Mouse (Mus musculus) ZHBTc4 (cell line): Measurements from ENCODE around the gene Glt6d1.
A peak's percentile ranks its signal among the peaks of the same experiment; 100 is the strongest.
"Not testable (repeated sequence)": the region's sequence is repeated elsewhere in the genome, so short reads cannot be mapped to it uniquely, and the experiment has no call there.

Experiments
- DNase-seq: peaks from one replicate; pipeline ENCODE4 v3.0.0-alpha.2; 2011; ENCODE audit warnings: low read depth, low spot score

Gene Glt6d1

GRCm38 (mm10) chr2:25815748-25816147 lies at the start of gene Glt6d1:
TSS of gene Glt6d1 (minus strand) at chr2:25815848.
- not testable (repeated sequence) for DNase-seq

GRCm38 (mm10) chr2:25865412-25865811 lies 49.8 kb upstream of the Glt6d1 start:
- no peak for DNase-seq

DNA sequence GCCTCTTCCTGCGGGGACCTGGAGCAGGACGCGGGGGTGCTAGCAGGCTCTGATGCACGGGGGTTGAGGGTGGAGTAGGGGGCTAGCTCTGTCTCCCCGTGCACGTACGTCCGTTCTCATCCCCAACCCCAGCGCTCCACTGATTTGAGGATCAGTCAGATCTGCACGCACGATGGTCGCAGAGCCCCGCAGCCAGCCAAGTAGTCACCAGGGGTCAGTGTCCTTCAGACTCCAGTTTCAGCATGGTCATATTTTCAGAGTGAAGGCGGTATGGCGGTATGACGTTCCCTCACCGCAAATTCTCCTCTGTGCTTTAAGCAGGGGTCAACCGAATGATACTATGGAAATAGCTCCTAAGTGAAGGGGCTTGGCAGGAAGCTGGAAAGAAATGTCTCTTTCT lies 48.6 kb upstream of the Glt6d1 start:
- DNase-seq: no peak

DNA sequence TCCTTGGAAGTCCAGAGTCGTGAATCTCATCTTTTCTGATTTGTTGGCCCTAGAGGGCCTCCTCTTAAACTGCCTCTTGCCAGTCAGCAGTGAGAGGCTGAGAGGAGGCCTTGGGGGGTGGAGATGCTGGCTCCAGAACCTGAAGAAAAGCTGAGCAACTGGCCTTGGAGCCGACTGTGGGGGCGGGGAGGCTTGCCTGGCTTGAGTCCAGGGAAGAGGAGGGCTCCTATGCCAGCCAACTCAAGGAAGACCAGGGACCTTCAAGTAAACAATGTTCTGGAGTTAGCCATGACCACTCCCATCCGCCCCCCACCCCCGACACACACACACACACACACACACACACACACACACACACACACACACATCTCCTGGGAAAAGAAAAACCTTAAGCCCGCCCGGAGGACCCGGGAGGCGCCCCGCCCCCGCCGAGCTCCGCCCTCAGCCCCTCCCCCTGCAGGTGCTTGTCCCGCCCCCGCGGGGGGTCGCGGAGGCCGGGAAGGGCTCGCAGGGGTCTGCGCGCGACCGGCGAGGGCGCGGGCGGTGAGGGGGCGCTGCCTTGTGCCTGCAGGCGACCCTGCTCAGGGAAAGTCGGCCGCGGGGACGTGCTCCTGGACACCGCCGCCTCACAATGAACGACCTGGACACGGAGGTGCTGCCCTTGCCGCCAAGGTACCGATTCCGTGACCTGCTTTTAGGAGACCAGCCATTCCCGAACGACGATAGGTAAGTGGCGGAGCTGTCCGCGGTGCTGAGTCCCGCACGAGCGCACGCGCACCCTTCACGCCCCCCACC lies 47.9 kb upstream of the Glt6d1 start, which contains the start of gene Kcnt1:
Kcnt1 (plus strand) TSS at position 398 of the 795 bp plus-strand sequence.
- peak; percentile 76 for DNase-seq

- no peak for DNase-seq
These were observed 47.1 kb upstream of the Glt6d1 start for GRCm38 (mm10) chr2:25862696-25863270.

GRCm38 (mm10) chr2:25862038-25862437 lies 46.4 kb upstream of the Glt6d1 start:
- DNase-seq: no peak

GRCm38 (mm10) chr2:25859891-25860290 lies 44.2 kb upstream of the Glt6d1 start:
- DNase-seq: no peak

DNA sequence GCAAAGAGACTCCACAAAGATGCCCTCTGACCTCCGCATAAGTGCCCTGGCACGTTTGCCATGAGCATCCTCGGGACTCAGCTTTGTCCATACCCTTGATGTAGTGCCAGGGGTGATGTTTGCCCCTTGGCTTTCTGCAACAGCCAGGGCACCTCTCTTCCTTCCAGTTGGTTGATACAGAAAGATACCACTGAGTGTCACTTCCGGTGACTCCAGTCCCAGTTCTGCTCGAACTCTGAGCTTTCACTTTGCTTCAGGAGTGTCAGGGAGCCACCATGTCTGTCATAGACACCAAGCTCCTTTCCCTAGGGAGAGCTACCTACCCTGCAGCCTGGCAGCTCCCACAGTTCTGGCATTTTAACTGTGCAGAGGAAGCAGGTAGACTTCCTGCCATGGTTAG lies 38.4 kb upstream of the Glt6d1 start:
- DNase-seq: no peak

DNA sequence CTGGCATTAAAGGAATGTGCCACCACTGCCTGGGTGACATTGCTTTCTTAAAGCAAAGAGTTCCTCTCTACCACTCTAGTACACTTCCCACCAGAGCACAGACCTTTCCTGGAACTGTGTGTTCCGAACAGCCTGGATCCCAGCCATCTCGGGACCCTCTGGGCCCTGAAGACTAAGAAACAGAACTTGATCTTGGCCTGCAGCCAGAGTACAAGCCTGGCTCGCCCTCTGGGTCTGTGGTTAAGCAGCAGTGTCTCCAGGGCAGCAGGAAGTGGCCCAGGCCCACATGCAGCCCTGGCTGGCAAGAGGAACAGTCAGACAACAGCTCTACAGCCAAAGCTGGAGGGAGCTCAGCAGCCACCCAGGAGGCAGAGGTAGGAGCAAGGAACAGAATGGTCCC lies 37.0 kb upstream of the Glt6d1 start:
- DNase-seq: no peak

DNA sequence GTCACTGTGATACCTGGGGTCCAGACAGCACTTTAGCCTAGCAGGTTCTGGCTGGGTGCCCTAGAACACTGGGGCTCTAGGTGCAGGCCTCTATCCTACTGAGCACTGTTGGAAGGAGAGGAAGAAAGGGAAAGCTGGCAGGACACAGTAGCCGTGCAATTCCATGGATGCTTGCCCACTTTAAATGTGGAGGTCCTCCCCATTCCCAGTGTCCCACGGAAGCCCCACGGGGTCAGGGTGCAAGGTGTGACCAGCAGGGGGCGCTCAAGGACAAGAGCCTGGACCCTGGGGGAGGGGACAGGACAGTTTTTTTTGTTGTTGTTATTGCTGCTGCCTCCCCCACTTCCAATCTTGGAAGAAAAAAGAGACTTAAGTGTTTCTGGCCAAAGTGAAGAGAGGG lies 34.7 kb upstream of the Glt6d1 start:
- DNase-seq: peak; percentile 50

- DNase-seq: peak; percentile 26
These were observed 31.6 kb upstream of the Glt6d1 start, which contains the start of gene Sohlh1 for GRCm38 (mm10) chr2:25847226-25847625. TSS of gene Sohlh1 (minus strand) at chr2:25847248.

- DNase-seq: no peak
These were observed 30.9 kb upstream of the Glt6d1 start for GRCm38 (mm10) chr2:25846516-25846915.

- no peak for DNase-seq
These were observed 28.4 kb upstream of the Glt6d1 start for GRCm38 (mm10) chr2:25844097-25844496.

DNA sequence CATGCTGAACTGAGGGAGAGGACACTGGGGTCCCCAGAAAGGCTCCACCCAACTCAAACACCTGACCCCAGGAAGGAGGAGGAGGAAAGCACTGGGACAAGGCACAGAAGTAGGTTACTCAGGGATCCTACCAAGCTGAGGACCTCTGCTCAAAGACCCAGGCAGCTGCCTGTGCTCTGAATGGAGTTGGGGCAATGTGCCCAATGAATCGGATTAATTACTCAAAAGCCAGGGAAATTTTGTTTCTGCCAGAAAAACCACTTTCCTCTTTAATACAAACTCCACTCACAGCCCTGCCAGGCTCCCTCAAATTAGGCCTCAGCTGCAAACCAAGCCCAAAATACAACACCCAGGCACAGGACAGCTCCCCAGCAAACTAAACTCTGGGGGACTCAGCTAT lies 27.1 kb upstream of the Glt6d1 start:
- DNase-seq: no peak

- DNase-seq: no peak
These were observed 26.5 kb upstream of the Glt6d1 start for GRCm38 (mm10) chr2:25842161-25842560.

DNA sequence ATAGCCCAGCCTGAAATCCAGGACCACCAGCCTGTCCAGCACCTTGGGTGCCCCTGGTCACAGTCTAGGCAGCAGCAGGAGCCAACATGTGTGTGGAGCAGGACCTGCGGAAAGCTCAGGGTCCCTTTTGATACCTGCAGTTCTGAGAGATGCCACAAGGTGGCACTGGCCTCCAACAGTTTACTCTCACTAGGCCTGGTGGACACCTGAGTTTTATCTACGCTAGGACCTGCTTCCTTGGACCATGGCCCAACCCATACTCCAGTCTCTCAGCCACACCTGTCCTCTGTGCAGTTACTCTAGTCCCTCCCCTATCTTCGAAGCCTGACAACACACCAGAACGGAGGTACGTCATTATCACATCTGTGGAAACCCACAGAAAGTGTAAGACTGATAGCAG lies 20.6 kb upstream of the Glt6d1 start:
- DNase-seq: peak; percentile 79

DNA sequence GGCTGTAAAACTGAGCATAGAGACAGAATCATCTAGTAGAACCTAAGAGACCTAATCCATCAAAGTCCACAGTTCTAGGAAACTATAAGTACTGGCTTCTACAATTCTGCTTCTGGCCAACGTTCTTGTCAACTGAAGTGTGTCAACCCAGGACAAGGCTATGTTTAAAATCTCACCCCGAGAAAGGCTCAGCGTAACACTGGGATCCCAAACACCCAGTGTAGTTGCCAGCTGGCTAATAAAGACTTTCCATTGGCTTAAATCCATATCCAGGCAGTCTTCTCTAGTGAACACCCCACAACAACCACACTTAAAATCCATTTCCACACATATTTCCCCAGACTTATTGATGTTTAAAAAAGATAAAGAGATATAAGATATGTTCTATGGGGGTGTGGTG lies 15.1 kb upstream of the Glt6d1 start:
- no peak for DNase-seq

DNA sequence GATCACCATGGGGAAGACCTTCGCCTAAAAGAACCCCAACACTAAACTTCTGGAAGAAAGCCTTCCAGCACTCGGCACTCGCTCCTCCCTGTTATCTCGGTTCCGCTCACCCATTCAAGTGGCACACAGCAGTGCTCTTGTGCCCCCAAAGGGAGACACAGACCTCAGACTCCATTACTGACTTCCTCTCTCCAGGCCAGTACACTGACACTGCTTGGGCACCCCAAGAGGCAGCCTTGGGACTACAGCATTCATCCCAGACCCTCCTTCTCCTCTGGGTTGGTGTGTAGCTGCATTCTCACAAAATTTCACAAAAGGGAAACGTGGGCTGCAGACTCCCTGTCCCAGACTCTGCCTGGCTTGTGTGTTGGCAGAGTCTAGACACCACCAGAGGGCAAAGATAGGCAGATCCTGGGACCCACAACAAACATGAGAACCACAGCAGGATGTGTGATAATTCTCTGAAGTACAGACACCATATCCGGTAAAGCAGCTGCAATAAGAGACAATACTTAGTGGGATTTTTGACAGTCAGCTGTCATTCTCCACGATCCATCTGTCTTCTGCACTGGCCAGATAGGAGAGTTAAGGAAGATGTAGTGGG lies 12.8 kb upstream of the Glt6d1 start:
- DNase-seq: no peak

DNA sequence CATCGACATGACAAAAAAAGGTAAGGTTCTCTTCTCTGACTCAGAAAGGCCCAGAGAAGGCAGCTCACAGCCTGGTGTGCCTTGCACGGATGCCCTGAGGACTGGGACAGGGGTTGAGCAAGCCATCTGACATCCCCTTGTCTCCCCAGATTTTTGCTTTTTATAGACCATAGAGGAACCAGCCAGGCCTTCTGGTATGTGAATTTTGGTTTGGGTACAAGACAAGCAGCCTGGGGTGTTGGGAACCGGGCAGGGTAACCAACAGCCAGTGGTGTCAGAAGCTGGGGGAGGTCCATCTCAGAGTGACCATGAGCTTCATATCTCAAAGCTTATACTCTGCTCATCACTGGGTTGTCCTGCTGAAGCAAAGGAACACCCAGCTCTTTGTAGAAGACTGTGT lies 9.1 kb upstream of the Glt6d1 start:
- no peak for DNase-seq

- DNase-seq: no peak
These were observed 7.2 kb upstream of the Glt6d1 start, which contains the start of gene Lcn9 for GRCm38 (mm10) chr2:25822806-25823205. TSS of gene Lcn9 (plus strand) at chr2:25823153.

DNA sequence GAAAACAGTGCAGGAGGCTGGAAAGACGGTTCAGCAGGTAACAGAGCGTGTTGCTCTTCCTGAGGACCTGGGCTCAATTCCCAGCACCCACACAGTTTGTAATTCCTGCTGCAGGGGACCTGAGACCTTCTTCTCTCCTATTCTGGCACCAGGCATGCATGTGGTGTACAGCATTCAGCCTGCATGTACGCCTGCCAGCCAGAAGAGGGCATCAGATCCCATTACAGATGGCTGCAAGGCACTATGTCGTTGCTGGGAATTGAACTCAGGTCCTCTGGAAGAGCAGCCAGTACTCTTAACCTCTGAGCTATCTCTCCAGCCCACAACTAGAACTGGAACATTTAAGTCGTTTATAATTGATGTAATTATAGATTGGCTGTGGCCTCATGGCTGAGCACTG lies 2.3 kb downstream of the Glt6d1 start:
- DNase-seq: peak; percentile 38

DNA sequence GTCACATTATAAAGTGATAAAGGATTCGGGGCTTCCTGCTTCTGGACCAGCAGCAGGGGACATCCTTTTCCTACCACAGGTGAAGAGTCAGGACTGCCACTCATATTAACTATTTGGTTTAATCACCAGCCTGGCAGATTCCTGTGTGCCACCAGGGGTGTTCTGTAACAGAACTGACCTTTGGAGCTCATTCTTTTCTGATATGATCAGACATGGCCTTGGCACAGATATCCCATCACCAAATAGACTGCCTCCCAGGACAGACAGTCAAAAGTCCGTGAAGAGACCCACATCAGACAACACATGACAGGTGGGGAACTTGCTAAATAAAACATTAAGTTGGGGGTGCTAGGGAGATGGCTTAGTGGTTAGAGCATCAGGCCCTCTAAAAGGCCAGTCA lies 3.9 kb downstream of the Glt6d1 start:
- no peak for DNase-seq

DNA sequence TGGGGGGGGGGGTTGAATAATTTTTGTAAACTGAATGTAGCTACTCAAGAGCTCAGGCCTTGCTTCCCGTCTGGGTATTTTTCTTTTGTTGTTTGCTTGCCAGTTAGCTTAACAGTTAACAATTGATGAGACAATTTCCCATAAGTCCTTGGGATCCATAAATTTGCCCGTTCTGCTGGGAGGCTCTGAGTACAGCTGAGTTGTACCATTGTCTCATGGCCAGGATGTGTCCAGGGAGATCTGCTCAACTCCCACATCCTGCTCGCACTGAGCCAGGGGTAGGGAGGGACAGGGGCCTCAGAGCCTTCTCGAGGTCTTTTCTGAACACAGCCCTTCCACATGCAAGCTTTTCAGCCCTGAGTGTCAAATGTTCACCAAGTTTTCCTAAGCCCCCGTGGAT lies 17.6 kb downstream of the Glt6d1 start:
- DNase-seq: no peak
